Mouse (Mus musculus) intestine, postnatal 0 days (tissue): ENCODE measurements around the gene Lpo. TPM values are rescaled to one million over a fixed set of nuclear protein-coding genes. Genes with fewer than 3 reads are reported as not detected.

Source experiments
- ATAC-seq: fragments of 200-750 bp; cut with Nextera tagmentation; 2 replicates; pipeline ENCODE4 v1.8.0; 2017; ENCODE audit warnings: mild to moderate bottlenecking, moderate TSS enrichment, moderate library complexity
- H3K27ac ChIP-seq: fragments of 300-500 bp; sonication (generic); 2 replicates; pipeline ENCODE4 v1.5.1; 2014; ENCODE audit warnings: mild to moderate bottlenecking, low read depth, low read length, moderate library complexity
- H3K27me3 ChIP-seq: fragments of 300-500 bp; sonication (generic); replicated peaks from 2 replicates; pipeline ENCODE4 v1.6.1; 2014; ENCODE audit warnings: low read length, mixed read lengths; ENCODE audit not compliant: control insufficient read depth, insufficient read depth
- H3K36me3 ChIP-seq: fragments of 300-500 bp; sonication (generic); 2 replicates; pipeline ENCODE4 v1.6.1; 2014; ENCODE audit warnings: mild to moderate bottlenecking, moderate library complexity; ENCODE audit not compliant: control insufficient read depth, insufficient read depth
- H3K4me1 ChIP-seq: fragments of 300-500 bp; sonication (generic); replicated peaks from 2 replicates; pipeline ENCODE4 v1.6.1; 2014; ENCODE audit warnings: antibody characterized with exemption, low read length, mixed read lengths; ENCODE audit not compliant: control insufficient read depth, insufficient read depth
- H3K4me2 ChIP-seq: fragments of 300-500 bp; sonication (generic); replicated peaks from 2 replicates; pipeline ENCODE4 v1.6.1; 2014; ENCODE audit warnings: low read depth, mild to moderate bottlenecking, moderate library complexity
- H3K4me3 ChIP-seq: fragments of 300-500 bp; sonication (generic); 2 replicates; pipeline ENCODE4 v1.5.1; 2014; ENCODE audit warnings: low read depth, low read length
- H3K9ac ChIP-seq: fragments of 300-500 bp; sonication (generic); 2 replicates; pipeline ENCODE4 v1.6.1; 2014; ENCODE audit warnings: mild to moderate bottlenecking, low read depth, low read length
- H3K9me3 ChIP-seq: fragments of 300-500 bp; sonication (generic); 2 replicates; pipeline ENCODE4 v1.6.1; 2016; ENCODE audit warnings: mixed run types; ENCODE audit not compliant: control insufficient read depth
- CTCF ChIP-seq: sonication (generic); IDR thresholded peaks from 2 replicates; pipeline ENCODE4 v1.5.1; 2016; ENCODE audit warnings: low read depth, mild to moderate bottlenecking, control low read depth, antibody characterized with exemption, moderate library complexity
- WGBS: fragments of 180-500 bp; shearing (Covaris S2); extraction: QIAGEN DNeasy Blood & Tissue Kit; methylation state at CpG from one replicate; pipeline ENCODE4 v1.1.7; 2014; 5-methylcytosine and 5-hydroxymethylcytosine counted together
- polyA plus RNA-seq: library from polyadenylated mRNA; unstranded; fragments of >200 nt; fragmentation: Nextera tagmentation; extraction: Ambion mirVana; gene quantifications from 2 replicates; pipeline ENCODE4 v1.2.1, GENCODE M21; 2015

Gene Lpo
- polyA plus RNA-seq, 1 experiment from 2014 or later = 0.22 TPM

GRCm38 (mm10) chr11:87761806-87762701 is 66.0 kb downstream of the Lpo start:
- Histone ChIP-seq H3K27me3 (peaks cover 54% of the 10 kb centered on the region), H3K27ac (no peak overlapping the region), H3K36me3 (no peaks in the 10 kb centered on the region), H3K4me2 (no peak overlapping the region), H3K4me3 (no peak overlapping the region), H3K4me1 (no peaks in the 10 kb centered on the region), H3K9me3 (no peaks in the 10 kb centered on the region), H3K9ac (no peak overlapping the region)
- ATAC-seq = no peak
- 77% methylated on average over 14 of the region's 14 CpGs for WGBS
- no peak for TF ChIP-seq CTCF

GRCm38 (mm10) chr11:87761181-87761721 is 66.8 kb downstream of the Lpo start:
- Histone ChIP-seq H3K4me1 (no peaks in the 10 kb centered on the region), H3K27me3 (peaks cover 54% of the 10 kb centered on the region), H3K27ac (no peak overlapping the region), H3K4me3 (no peak overlapping the region), H3K9ac (no peak overlapping the region), H3K9me3 (no peaks in the 10 kb centered on the region), H3K36me3 (no peaks in the 10 kb centered on the region), H3K4me2 (no peak overlapping the region)
- TF ChIP-seq CTCF = no peak
- 72% methylated on average over 11 of the region's 11 CpGs for WGBS
- ATAC-seq = no peak

GRCm38 (mm10) chr11:87760301-87761081 is 67.6 kb downstream of the Lpo start, which contains the start of gene Tspoap1:
Gene Tspoap1, plus strand, starts transcription at chr11:87760541.
- H3K27me3 ChIP-seq = peaks cover 54% of the 10 kb centered on the region
- no peaks in the 10 kb centered on the region for H3K4me1 ChIP-seq
- no peaks in the 10 kb centered on the region for H3K9me3 ChIP-seq
- no peak for TF ChIP-seq CTCF
- no peak within 1 kb of the TSS for H3K4me3 ChIP-seq
- H3K36me3 ChIP-seq = no peaks in the 10 kb centered on the region
- no peak within 1 kb of the TSS for H3K27ac ChIP-seq
- H3K9ac ChIP-seq = no peak within 1 kb of the TSS
- no peak for ATAC-seq
- H3K4me2 ChIP-seq = no peak within 1 kb of the TSS
- WGBS = 11% methylated on average over 23 of the region's 23 CpGs

GRCm38 (mm10) chr11:87759609-87760005 is 68.5 kb downstream of the Lpo start:
- H3K27ac ChIP-seq = no peak overlapping the region

GRCm38 (mm10) chr11:87758957-87759608 is 69.0 kb downstream of the Lpo start:
- no peak overlapping the region for H3K9ac ChIP-seq
- no peak for TF ChIP-seq CTCF
- no peak for ATAC-seq
- no peak overlapping the region for H3K4me3 ChIP-seq
- H3K4me1 ChIP-seq = no peaks in the 10 kb centered on the region
- H3K27me3 ChIP-seq = peaks cover 40% of the 10 kb centered on the region
- no peak overlapping the region for H3K4me2 ChIP-seq
- no peaks in the 10 kb centered on the region for H3K9me3 ChIP-seq
- WGBS = 69% methylated on average over 4 of the region's 4 CpGs
- no peaks in the 10 kb centered on the region for H3K36me3 ChIP-seq
- H3K27ac ChIP-seq = no peak overlapping the region

More at GRCm38 (mm10) chr11:87759609-87760005, 68.5 kb downstream of the Lpo start:
- Histone ChIP-seq H3K9me3 (no peaks in the 10 kb centered on the region), H3K4me3 (no peak overlapping the region), H3K27me3 (peaks cover 45% of the 10 kb centered on the region), H3K4me1 (no peaks in the 10 kb centered on the region), H3K9ac (no peak overlapping the region), H3K36me3 (no peaks in the 10 kb centered on the region), H3K4me2 (no peak overlapping the region)
- WGBS = 12% methylated on average over 3 of the region's 3 CpGs
- peak; percentile 45 for TF ChIP-seq CTCF
- no peak for ATAC-seq
